Mouse (Mus musculus): ENCODE measurements around the gene Ccdc42. TPM values are rescaled to one million over a fixed set of nuclear protein-coding genes. Genes with fewer than 3 reads are reported as not detected.
A peak's percentile ranks its signal among the peaks of the same experiment; 100 is the strongest.

Ccdc42 gene
- 1 to 10 TPM; 1.2 to 2.5 TPM for total RNA-seq (2021)
- long read RNA-seq, partial matches to known transcripts, result 1 of 2 reads
- long read RNA-seq, other reads (novel, unspliced or antisense), result 0 of 2 reads

DNA sequence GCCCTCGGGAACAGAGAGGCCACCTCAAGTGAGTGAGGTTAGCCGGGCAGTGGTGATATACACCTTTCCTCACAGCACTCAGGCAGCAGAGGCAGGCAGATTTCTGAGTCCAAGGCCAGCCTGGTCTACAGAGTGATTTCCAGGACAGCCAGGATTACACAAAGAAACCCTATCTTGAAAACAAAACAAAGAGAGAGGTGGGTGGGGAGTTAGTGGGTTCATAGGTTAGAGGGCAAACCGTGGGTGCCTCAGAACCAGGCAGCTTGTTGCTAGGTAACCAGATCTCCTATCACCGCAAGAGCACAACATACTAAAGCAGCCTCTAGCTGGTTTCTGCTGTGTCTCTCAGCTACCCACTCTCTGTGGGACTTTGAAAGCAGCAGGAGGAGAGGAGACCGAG, at the start of gene Ccdc42:
Gene Ccdc42 (plus strand): TSS at position 301 of the 400 bp plus-strand sequence.
- no peak for DNase-seq (ENCODE audit: low spot score in 2 of 2)

DNA sequence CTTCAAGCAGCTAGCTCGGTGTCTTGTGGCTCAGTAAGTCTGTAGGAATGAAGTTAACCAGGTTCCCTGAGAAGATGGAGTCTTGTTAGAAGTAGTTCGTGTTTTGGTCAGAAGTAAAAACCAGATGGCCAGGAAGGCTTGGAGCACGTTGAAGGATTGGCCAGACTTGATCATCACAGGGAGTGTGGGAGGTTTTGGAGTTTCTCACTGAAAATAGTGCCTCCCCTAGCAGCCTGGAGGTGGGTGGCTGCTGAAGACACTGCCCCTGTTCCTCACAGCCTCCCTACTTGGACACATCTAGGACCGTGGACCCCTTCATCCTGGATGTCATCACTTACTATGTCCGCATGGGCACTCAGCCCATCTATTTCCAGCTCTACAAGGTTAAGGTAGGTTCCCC, 47.2 kb upstream of the Ccdc42 start:
- DNase-seq (ENCODE audit: low spot score in 2 of 2), result no peak

DNA sequence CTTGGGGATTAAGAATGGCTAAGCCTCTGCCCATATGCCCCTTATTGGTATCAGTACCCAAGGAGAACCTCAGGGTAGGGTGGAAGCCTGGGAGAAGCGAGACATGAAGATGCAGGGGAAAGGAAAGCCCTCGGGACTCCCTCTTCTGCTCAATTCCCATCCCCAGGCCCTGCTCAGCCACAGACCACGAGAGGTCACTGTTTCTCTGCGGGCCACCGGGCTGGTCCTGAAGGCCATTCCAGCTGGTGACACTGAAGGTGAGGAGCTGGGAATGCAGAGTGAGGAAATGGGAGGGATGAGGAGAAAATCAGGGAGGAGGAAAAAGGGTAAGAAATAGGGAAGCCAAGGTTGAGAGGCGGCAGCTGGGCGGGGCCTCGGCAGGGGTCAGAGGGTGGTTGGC, 42.3 kb upstream of the Ccdc42 start:
- no peak for DNase-seq (ENCODE audit: low spot score in 2 of 2)

- DNase-seq (ENCODE audit: low spot score in 2 of 2), result no peak
These were observed 41.6 kb upstream of the Ccdc42 start for GRCm38 (mm10) chr11:68545172-68545571.

DNA sequence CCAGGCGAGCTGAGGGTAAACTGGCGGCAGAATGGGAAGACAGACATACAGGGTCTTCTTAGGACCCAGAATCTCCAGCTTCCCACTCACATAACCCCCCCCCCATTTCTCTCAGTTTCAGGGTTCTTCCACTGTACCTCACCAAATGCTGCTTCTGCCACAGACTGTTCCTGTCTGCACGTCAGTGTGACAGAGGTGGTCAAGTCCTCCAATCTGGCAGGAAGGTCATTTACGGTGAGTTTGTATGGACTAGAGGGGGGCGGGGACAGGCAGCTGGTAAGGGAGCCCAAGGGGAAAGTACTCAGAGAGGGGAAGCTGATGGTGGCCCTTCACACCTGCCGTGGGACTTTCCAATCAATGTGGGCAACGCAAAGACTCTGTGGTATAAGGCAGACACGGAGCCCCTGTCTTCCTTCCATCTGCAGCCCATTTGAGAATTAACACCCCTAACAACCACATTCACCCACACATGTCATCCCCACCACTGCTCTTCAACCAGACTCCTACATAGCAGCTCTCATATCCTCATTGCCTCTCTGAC, 41.1 kb upstream of the Ccdc42 start:
- no peak for DNase-seq (ENCODE audit: low spot score in 2 of 2)

DNA sequence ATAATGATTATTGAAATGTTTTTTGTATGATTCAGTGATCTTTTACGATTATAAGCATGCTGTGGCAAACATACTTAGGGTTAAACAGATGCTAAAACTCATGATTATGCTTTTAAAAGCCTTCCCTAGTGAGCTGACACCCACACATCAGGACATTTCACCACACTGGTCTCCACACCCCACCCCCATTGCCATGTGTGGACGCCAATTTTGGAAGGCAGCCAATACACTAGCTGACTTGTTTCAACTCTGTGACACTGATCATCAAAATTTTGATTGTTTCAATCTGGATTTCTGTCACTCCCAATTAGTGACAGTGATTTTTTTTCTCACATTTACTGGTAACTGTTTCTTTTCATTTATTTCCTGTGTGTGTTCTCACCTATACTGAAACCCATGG, 39.3 kb upstream of the Ccdc42 start:
- no peak for DNase-seq (ENCODE audit: low spot score in 2 of 2)

DNA sequence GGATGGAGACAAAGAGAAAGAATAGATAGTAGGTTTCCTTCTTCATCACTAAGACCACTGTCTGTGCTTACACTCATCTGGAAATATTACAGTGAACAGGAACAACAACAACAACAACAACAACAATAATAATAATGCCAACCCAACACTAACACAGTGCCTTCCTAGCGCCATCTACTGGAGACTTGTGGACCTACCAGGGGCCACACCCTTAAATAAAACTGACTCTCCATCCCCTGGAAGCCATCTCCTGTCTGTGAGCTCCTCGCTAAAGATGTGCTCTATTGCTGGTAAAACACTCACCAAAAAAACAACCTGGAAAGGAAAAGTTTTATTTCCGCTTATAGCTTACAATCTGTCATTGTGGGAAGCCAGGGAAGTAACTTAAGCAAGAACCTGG, 37.2 kb upstream of the Ccdc42 start:
- no peak for DNase-seq (ENCODE audit: low spot score in 2 of 2)

DNA sequence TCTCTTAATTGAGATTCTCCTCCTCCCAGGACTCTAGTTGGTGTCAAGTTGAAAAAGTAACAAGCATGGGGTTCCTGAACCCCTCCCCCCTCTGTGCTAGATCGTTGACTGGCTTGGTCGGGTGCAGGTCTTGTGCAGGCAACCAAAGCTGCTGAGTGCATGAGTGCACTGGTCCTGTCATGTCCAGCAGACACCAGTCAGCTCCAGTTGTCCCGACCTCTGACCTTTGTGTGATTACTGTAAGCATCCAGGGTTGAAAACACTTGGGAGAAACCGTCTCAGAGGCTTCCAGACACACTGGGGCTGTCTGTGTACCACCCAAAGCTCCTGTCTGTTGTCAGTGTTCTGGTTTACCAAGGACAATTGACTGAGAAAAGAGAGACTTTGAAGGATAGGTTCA, 36.5 kb upstream of the Ccdc42 start:
- no peak for DNase-seq (ENCODE audit: low spot score in 2 of 2)

- DNase-seq (ENCODE audit: low spot score in 2 of 2), result no peak
These were observed 32.8 kb upstream of the Ccdc42 start for GRCm38 (mm10) chr11:68553981-68554471.

GRCm38 (mm10) chr11:68555918-68556584, 30.8 kb upstream of the Ccdc42 start, which contains the start of gene Mfsd6l:
TSS of gene Mfsd6l (plus strand) at chr11:68556186.
- no peak for DNase-seq (ENCODE audit: low spot score in 2 of 2)

- DNase-seq (ENCODE audit: low spot score in 2 of 2), result no peak
These were observed 27.3 kb upstream of the Ccdc42 start for GRCm38 (mm10) chr11:68559546-68559945.

DNA sequence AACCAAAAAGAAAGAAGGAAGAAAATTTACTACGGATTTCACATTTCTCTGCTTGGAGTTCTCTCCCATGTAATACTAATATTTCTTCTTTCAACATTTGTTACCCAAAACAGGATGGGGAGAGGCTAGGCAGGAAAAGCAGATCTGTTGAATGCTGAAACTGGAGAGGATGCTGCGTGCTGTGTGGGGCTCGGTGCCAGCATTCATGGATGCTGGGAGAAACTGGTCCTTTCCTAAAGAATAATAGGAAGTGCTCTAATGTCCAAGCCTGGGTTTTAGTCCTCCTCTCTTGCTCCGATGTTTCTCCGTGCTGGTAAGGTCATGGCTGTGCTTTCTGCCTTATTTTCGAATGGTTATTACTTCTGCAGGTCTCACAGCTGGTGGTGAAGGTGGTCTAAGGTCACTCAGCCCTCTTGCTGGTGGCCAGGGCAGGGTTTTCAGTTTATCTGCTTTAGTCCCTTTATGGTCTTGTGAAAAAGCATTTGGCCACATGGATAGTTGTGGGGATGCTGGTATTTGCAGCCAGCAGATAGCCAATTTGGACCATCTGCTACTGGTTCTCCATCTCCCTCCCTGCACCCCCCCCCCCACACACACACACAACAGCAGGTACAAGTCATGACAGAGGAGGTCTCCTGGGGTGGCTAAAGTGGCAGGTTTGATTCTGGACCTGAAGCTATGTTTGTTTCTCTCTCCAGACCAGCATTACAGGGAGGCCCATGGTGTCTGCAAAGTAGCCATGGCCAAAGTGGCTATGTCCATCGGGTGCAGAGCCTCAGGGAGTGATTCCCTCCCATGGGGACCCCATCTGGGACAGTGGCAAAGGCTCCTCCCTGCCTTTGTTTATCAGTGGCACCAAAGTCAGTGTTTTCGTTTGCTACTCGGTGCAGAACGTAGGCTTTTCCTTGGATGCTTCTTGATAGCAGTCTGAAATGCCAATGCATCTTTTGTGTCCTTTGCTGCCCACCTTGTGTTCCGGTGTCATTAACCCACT, 24.6 kb upstream of the Ccdc42 start:
- DNase-seq (ENCODE audit: low spot score in 2 of 2), result no peak

DNA sequence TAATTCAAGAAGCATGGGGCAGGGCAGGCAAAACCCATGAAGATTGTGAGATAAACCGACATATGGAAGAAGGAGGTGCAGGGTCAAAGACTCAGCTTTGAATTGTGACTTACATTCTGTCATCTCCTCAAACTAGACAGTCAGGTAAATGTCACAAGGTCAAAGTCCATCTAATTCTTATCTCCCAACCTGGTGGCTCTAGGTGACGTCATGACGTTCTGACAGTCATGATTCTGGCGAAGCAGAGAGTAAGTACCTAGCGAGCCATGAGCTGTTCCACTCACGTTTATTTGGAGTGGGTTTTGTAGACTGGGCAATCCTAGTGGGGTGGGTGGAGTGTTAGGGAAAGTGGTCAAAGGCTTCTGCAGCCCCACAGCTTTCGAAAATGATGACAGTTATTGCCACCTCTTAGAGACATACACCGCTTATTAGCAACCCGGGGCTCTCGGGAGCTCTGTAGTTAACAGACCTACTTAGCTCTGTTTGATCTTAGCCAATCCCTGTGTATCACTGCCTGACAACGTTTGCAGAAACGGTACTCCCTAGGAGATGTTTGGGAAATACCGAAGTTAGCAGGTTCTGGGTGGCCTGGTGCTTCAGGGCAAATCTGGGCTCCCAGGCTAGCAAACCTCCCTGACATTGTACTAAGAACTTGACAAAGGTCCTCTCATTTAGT, 22.3 kb upstream of the Ccdc42 start:
- no peak for DNase-seq (ENCODE audit: low spot score in 2 of 2)

DNA sequence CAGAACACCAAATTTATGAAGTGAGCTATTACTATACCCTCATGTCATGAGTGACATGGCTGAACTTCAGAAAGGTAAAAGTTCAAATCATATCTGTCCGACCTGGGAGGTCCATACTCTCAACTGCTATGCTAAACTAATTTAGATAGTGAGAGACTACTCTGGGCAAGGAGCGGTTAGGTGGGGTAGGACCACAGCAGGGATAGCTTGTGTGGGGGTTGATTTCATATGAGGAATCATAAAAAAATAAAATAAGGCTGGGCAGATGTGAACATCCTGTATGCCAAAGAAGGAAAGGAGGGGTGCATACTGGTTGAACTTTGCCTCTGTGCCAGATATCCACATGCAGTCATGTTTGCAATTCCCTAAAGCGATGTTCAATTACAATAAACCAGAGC, 21.8 kb upstream of the Ccdc42 start:
- DNase-seq (ENCODE audit: low spot score in 2 of 2), result no peak

DNA sequence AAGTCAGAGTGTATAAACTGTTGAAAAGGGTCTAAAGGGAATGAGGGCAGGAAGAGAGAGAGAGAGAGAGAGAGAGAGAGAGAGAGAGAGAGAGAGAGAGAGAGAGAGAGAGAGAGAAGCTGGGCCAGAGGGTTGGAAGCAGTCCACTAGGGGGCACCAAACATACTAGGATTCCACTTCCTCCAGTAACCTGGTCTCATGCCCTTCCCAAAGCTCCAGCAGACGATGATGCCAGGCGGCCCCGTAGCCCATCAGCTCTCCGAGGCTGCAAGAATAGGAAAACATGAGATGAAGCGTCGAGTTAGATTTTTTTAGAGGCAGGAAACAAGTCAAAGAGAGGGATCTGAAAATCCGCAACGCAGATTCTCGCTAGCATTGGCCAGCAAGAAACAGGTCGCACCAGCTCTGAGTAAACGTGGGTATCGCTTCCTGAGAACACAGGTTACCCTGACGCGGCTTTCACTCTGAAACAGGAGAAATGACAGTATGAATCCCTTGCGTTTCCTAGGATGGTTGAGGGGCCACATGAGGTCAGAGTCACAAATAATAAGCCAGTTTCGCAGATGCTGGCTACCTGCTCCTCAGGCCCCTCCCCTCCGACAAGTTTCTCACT, 20.3 kb upstream of the Ccdc42 start:
- peak; percentile 67 to 92 for DNase-seq (ENCODE audit: low spot score in 2 of 2)

- no peak for DNase-seq (ENCODE audit: low spot score in 2 of 2)
These were observed 16.0 kb upstream of the Ccdc42 start for GRCm38 (mm10) chr11:68570861-68571260.

GRCm38 (mm10) chr11:68577076-68577475, 9.7 kb upstream of the Ccdc42 start:
- DNase-seq (ENCODE audit: low spot score in 2 of 2), result no peak

GRCm38 (mm10) chr11:68579462-68579881, 7.3 kb upstream of the Ccdc42 start:
- peak; percentile 30 to 55 for DNase-seq (ENCODE audit: low spot score in 2 of 2)

- no peak for DNase-seq (ENCODE audit: low spot score in 2 of 2)
These were observed 6.3 kb upstream of the Ccdc42 start for GRCm38 (mm10) chr11:68580566-68580965.

GRCm38 (mm10) chr11:68583225-68583624, 3.6 kb upstream of the Ccdc42 start:
- peak; percentile 66 to 77 for DNase-seq (ENCODE audit: low spot score in 2 of 2)
